Mouse (Mus musculus) bone marrow, adult 2 months (tissue): ENCODE data around the gene Cebpe.

ENCODE experiments used
- CTCF ChIP-seq: fragments of 200-500 bp; IDR thresholded peaks from 2 replicates; pipeline ENCODE4 v1.5.1; 2011; ENCODE audit warnings: low read length, control low read depth; ENCODE audit not compliant: control insufficient read depth, insufficient read depth
- POLR2A ChIP-seq: fragments of 200-500 bp; IDR thresholded peaks from 2 replicates; pipeline ENCODE4 v1.6.1; 2011; ENCODE audit warnings: low read depth, mild to moderate bottlenecking, control low read depth, low read length, borderline replicate concordance; ENCODE audit not compliant: control insufficient read depth

DNA sequence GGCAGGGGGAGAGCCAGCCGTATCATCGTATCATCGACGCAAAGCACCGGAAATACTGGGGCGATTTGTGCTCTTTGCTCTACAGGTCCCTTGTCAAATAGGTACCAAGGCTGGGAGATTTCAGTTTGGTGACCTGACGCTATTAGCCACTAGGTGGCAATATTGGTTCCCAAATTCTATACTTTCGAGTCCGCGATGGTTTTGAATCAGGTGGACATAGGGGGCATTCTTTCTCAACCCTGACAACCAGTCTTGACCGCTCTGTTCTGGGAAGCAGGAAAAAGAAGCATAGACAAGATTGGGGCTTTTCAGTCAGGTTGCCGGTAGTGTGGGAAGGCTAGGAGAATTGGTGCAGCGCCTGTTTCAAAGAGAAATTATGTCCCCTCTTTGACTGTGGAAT is 2.1 kb upstream of the Cebpe start:
- TF ChIP-seq CTCF: no peak
- TF ChIP-seq POLR2A: no peak
